Mouse (Mus musculus): Measurements from ENCODE around the gene Coq10a. TPM values are rescaled to one million over a fixed set of nuclear protein-coding genes. Genes with fewer than 3 reads are reported as not detected.

Coq10a gene
- total RNA-seq (2021), result 10 to 100 TPM; 58.5 to 60.4 TPM
- long read RNA-seq, experiment 1, transcript Coq10a-205 (5 exons, 1,307 nt), result minor isoform, 16 of 86 reads
- long read RNA-seq, experiment 1, transcript Coq10a-207 (5 exons, 1,434 nt), result major isoform, 55 of 86 reads
- long read RNA-seq, experiment 1, partial matches to known transcripts, result 5 of 86 reads
- long read RNA-seq, experiment 1, other reads (novel, unspliced or antisense), result 8 of 86 reads
- long read RNA-seq, experiment 2, transcript Coq10a-207 (5 exons, 1,434 nt), result major isoform, 34 of 53 reads
- long read RNA-seq, experiment 2, transcript Coq10a-205 (5 exons, 1,307 nt), result minor isoform, 9 of 53 reads
- long read RNA-seq, experiment 2, partial matches to known transcripts, result 3 of 53 reads
- long read RNA-seq, experiment 2, other reads (novel, unspliced or antisense), result 5 of 53 reads

DNA sequence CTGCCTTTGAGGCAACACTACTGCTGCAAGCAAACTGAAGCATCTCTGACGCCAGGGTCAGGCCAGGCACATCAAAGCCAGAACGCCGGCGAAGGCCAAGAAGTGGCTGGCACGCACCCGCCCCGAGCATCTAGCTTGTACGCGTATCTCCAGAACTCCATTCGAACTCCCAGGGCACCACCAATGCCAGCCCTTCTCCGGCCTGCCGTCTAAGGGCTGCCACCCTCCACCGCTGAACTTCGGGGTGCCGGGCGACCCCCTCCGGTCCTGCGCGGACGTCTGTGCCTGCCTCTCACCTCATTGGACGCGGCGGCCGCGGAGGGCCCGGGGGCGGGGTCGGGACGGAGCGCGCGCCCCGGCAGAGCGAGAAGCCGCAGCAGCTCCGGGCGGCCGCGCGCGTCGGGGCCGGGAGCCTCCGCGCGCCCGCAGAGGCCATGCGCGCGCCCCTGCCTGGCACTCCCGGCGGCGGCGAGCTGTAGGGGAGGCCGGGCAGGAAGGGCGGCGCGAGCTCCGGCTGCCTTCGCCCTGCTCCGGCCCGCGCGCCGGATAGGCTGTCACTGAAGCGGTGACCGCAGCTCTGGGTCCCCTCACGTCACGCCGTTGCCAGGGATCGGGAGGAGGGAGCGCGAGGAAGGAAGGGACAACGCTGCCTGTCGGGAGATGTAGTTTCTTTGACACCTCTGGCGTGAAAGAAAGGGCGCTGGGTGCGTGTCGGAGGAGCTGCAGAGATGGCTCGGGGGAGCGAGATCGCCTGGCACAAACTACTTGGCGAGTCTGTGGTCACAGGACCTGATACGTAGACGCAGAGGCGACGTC is at the start of gene Coq10a:
Gene Coq10a, minus strand, starts transcription at position 596 of the 816 bp plus-strand sequence.
- peak; percentile 86 to 94 for DNase-seq (ENCODE audit: low spot score in 2 of 2)

DNA sequence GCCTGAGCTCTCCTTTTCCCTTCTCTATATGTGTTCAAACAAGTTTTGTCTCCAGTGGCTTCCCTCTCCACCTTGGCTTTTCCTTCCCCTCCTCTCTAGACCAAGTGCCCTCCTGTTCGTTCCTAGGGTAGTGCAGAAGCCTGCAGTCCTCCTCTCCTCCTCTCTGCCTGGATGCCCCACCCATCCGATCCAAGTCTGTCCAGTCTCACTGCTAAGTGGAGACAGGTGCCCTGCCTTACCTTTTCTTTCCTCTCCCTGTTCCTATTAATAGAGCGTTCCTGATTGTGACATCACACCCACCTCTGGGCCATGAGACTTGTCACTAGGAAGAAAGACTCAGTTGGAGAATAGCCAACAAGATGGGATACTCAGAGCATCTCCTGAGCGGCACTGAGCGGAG is 46.1 kb upstream of the Coq10a start:
- no peak for DNase-seq (ENCODE audit: low spot score in 2 of 2)

DNA sequence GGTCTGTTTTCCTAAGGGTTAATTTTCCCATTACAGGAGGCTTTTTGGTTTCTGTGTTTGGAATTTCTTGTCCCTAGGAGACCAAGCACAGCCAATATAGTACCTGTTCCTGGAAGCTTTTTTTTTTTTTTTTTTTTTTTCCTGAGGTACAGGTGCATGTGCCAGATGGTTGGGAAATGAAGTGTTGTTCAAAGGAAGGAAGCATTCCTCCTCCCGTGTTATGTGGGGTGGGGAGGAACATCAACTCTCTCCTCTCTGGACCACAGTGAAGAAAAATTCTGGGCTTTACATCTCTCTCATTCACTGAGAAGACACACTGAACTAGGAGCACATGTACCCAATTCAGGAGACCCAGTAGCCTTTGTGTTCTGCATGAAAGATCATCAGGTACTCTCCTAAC is 44.3 kb upstream of the Coq10a start:
- no peak for DNase-seq (ENCODE audit: low spot score in 2 of 2)

DNA sequence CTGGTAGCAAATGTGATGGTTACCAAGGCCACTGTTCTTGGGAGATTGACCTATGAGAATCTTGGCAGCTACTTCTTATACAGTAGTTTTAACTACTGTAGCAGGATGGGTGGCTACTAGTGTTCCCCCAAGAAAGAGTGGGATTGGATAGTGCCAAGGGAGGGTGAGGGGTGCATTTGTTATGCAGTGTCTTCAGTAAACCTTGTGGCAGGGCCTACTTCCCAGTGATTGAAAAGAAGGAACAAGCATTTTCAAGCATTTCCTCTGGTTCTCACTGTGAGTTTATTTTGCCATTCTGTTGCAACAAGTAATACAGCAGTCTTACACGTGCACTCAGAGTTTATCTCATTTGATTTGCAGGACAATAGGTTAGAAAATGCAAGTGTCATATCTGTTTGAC is 43.8 kb upstream of the Coq10a start:
- no peak for DNase-seq (ENCODE audit: low spot score in 2 of 2)

DNA sequence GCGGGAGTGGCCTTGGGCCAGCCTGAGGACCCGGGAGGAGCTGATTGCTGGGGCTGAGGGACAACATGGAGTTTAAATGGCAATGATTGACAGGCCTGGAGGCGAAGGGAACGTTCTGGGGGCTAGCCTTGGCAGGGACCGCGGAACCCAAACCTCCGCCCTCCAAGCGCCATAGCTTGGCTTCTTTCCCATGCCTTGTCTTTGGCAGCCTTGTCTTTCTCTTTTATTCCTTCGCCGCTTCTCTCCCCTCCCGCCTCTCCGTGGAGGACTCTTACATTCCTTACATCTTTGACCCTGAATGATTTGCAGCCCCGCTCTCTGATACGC is 43.2 kb upstream of the Coq10a start:
- DNase-seq (ENCODE audit: low spot score in 2 of 2), result no peak

DNA sequence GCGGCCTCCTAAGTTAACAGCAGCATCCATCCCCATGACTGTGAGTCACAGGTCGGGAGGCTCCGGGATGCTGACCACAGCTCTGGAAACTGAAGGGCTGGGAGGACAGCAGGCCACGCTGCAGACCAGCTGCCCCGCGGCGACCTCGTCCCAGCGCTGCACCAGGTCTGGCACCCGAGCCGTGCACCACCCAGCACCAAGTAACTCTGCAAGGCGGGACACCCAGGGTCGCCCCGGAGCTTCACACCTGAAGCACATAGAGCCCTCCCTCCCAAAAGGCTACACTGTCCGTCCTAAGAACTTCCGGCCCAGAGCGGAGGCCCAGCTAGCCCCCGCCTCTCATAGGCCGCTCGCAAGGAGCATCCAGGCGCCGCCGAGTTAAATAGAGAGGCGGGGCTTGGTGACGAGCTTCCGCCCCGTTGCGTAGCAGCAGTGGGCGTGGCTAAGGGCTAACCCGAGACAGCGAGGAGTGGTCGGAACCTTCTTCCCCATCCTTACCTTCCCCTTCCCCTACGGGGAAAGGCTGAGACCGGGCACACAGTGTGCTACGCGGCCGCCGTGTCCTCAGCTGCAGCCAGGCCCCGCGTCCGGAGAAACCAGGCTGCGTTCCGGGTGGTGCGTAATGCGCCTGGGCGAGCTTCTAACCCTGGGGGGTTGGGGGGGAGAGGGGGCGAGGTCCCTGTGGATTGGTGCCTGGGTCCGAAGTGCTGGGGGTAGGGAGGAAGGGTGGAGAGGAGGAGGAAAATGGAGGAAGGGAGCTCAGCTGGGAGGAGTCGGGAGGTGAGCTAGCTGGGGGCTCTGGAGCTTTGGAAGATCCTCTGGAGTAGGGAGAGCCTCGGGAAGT is 42.6 kb upstream of the Coq10a start, which contains the start of the genes Nabp2 and Rnf41:
Gene Nabp2, minus strand, starts transcription at position 282 of the 844 bp plus-strand sequence.
Gene Rnf41, plus strand, starts transcription at position 447 of the 844 bp plus-strand sequence.
- peak; percentile 94 to 95 for DNase-seq (ENCODE audit: low spot score in 2 of 2)

DNA sequence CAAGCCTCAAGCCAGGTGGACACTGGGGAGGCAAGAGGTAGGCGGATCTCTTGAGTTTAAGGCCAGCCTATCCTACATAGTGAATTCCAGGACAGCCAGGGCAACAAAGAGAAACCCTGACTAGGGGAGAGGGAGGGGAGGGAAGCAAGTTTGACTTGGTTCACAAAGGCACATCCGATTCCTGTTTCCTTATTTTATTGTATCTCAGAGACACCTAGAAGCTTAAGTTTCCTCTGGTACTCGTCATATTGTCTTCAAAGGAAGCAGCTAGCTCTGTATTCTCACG is 41.7 kb upstream of the Coq10a start:
- no peak for DNase-seq (ENCODE audit: low spot score in 2 of 2)

DNA sequence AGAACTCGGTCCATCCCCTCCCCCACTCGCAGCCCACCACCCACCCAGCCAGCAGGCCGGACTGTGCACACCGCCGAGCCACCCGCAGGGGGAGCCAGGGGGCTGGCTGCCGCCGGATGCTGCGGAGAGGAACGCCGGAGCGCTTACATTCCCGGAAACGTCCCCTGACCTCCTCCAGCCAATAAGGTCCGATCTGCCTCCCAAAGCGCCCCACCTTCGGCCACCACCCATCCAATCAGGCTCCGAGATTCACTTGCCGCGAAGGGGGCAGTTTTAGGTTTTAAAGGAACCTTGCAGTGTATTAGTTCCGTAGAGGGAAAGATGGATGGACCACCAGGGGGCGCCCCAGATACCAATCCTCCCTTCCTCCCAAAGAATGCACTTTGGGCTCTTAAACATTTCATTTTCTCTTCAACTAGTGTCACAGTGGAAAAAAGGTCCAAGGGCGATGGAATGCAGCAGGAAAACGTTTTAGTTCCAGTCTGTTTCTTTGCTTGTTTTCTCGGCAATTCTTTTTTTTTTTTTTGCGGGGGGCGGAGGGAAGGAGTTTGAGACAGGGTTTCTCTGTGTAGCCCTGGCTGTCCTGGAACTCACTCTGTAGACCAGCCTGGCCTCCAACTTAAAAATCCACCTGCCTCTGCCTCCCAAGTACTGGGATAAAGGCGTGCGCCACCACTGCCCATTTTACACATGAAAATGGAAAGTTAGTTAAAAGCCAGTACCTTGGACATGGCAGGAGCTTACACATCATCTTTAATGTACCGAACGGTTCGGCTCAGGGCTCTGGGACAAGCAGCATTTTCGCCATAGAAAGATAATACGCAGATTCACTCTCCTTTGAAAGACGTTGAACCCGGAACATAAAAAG is 41.1 kb upstream of the Coq10a start:
- peak; percentile 97 to 98 for DNase-seq (ENCODE audit: low spot score in 2 of 2)

DNA sequence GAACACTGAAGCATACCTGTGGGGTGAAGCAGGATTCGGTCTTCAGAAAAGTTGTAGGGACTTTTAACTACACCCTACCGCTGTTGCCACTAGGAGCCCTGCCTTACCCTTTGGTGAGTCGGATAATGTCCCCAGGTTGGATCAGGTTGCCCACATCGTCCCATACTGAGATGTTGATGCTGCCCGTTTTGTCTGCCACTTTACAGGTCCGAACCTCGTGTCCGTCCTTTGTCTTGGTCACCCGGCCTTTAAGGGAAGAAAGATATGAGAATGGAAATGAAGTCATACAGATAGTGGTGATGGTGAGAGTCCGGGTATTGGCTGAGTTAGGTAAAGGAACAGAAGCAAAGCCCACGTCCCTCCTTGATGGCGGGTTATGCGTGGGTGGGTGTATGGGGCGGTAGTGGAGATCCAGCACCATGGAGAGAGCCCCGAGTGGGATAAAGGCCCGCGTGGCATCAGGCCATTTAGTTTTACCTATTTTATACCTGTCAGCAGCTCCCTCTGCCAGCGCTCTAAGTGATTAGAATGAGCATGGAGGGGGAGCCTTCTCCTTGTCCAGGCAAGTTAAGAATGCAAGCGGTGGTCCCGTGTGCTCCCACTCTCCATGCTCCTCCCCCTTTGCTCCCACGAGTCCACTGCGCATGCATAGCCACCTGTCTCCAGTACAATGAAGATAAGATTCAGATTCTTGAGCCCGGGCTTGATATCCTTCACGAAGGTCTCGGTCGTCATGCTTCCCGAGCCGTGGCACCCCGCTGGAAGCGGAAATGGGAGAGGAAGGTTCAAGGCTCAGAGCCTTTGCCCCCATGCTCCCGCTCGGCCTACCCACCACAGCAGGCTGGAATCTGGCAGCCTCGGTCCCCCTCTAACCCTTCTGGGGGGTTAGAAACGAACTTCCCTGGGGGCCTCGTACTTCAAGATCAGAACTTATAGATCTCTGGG is 40.1 kb upstream of the Coq10a start:
- peak; percentile 48 to 49 for DNase-seq (ENCODE audit: low spot score in 2 of 2)

DNA sequence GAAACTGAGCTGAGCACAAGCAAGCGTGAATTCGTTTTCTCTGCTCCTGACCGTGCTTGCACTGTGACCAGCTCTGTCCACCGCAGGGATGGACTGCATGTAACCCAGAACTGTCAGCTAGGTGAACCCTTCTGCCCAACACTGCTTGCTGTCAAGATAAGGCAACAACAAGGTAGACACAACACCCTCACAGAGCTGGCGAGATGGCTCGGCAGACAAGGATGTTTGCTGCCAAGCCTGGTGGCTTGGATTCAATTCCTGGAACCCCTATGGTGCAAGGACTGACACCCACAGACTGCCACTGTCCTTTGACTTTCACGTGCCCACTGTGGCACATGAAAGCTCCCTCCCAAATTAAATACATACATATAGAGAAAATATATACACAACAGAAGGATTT is 35.1 kb upstream of the Coq10a start:
- no peak for DNase-seq (ENCODE audit: low spot score in 2 of 2)

DNA sequence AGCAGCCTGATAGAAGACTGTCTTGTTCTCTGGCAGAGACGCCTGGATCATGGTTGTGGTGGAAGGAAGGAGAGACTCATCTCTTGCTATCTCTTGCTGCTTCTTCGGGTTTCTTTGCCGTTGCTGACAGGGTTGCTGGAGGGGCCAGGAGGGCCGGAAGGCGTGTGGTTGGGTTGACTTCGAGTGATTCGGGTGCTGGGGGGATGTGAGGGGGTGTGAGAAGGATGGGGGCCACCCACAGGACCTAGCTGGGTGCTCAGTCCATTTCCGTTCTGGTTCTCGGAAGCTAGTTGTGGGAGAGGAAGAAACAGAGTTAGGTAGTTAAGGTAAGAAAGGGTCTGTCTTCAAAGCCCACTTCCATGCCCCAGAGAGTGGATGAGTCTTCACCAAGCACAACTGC is 32.8 kb upstream of the Coq10a start:
- no peak for DNase-seq (ENCODE audit: low spot score in 2 of 2)

DNA sequence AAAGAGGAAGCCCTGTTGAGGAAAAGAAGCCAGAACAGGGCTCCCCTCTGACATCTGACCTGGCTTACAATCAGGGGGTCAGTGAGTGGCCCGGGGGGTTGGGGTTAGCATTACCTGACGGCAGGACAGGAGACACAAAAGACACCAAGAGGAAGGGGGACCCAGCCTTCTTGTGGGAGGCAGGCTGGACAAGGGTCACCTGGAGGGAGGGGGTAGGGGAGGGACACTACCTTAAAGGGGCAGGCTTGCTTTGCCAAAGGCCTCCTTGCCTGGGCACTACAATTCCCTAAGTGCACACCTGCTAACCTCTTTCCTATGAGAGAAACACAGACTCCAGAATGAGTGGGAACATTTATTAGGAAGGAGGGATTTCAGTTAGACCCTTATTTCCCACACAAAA is 32.3 kb upstream of the Coq10a start, which contains the start of gene Slc39a5:
Gene Slc39a5, minus strand, starts transcription at position 174 of the 400 bp plus-strand sequence.
- DNase-seq (ENCODE audit: low spot score in 2 of 2), result no peak

DNA sequence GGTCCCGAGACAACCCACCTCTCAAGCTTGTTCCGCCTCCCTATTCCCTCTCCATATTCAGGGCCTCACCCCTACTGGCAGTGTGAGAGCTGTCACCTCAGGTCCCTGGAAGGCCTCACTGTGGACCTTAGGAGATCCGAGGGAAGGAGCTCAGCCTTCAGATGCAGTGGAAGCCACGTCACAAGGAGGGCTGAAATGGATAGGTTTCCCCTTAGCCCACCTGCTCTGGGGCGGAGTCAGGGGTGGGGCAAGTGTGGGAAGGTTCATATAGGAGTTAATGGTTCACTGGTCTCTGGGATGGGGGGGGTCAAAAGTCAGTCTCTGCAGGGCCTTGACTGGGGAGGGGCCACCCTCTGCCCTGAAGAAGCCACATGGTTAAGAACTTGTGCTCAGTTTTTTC is 31.5 kb upstream of the Coq10a start:
- DNase-seq (ENCODE audit: low spot score in 2 of 2), result no peak

DNA sequence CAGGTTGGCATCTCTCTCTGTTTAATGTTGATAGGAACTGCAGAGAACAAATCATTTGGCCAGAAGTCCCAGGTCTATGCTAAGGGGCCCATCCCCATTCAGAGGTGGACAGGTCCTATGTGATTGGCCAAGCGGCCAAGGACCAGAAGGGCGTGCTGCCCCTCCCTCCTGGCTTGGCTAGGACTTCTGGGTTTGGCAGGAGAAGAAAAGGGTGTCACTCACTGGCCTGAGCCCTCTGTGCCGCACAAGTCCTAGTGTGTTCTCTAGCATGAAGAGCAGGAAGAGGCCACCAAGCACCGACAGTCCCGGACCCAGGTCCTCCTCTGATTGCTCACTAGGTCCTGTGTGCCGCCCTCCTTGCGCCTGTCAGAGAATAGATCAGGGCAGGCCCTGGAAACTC is 28.7 kb upstream of the Coq10a start:
- DNase-seq (ENCODE audit: low spot score in 2 of 2), result no peak

DNA sequence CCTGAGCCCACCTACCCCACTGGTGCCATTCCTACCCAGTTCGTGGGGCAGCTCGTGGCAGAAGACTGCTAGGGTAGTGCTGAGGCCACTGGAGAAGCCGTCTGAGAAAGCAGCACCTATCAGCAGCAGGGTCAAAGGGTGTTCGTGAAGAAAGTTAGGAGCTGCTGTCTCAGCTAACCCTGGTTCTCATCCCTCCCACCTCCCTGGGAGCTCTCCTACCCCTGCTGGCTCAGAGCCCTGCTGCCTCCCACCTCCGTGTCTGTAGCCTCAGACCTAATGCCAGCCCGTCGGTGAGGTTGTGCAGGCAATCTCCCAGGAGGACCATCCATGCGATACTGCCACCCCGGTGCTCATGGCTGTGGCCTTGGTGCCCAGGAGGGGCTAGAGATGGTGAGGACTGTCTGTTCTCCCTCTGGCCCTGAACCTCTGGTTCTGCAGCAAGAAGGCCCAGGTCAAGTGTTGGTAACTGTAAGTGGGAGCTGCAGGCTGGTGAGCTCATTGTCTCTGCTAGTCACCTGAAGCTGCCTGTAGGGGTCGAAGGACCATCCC is 28.0 kb upstream of the Coq10a start:
- no peak for DNase-seq (ENCODE audit: low spot score in 2 of 2)

DNA sequence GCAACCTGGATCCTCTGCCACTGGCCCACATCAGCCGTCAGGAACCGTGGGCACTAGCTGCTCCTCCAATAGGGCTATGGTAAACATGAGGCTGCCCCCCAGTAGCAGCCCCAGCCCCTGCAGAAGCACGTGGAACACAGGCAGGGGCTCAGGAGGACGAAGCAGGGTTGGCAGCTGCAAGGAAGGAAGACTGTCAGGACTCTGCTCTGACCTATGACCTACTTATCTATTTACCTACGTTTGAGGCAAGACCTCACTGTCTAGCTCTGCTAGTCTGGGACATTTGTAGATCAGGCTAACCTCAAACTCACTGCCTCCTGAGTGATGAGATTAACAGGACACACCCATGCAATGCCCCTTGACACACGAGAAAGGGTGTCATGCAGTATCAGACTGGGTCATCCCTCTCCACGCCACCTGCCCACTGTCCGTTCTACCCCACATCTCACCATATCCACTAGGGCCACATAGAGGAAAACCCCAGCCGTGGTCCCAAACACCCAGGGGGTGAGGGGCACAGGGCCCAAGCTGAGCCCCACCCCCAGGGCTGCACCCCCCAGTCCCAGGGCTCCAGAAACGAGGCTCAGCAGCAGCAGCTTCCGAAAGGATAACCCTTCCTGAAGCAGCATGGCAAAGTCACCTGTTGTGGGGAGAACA is 27.3 kb upstream of the Coq10a start:
- no peak for DNase-seq (ENCODE audit: low spot score in 2 of 2)

DNA sequence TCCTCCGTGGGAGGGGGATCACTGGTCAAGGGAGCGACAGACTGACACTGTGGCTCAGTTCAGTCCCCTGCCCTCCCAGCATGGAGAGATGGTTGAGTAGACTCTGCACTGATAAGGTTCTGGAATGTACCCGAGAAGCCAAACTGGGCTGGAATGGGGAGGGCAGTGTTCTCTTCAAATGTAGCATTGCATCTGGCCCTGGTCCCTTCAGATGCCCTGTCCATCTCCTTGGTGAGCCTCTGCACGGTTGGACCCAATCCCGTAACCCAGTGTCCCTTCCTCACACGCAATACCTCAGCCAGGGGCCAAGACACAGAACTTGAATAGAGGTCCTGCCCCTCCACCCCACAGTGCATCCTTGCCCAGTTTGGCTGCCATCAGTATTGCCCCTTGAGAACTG is 23.1 kb upstream of the Coq10a start:
- no peak for DNase-seq (ENCODE audit: low spot score in 2 of 2)

DNA sequence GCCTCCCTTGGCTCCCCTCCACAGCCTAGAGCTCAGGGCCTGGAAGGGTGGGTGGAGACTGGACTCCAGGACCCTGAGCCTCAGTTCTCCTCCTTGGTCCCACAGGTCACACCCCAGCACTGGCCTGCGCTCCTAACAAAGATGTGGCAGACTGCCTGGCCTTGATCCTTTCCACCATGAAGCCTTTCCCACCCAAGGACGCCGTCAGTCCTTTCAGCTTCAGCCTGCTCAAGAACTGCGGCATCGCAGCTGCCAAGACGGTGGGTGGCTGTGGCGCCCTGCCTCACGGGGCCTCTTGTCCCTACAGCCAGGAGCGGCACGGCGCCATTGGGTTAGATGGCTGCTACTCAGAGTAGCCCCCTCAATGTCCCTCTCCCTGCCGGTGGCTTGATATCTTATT is 21.6 kb upstream of the Coq10a start:
- no peak for DNase-seq (ENCODE audit: low spot score in 2 of 2)

DNA sequence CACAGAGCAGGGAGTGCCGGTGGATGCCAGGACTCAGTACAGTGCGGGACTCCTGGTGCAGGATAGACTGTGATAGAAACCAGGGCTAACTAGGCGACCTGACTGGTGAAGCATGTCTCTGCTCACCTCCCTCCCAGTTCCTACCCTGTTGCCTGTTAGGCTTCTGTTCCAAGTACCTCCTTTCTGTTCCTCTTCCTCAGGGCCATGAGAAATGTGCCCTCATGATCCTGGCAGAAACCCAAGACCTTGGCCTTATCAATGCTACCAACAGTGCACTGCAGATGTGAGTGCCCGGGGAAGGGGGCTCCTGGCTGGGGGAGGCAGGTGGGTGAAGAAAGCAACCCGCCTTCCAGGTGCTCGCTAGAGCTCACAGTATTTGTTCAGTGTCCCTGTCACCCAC is 20.8 kb upstream of the Coq10a start:
- DNase-seq (ENCODE audit: low spot score in 2 of 2), result no peak

All from left cerebral cortex, adult 18-20 months (tissue).